Mouse (Mus musculus): ENCODE measurements around the gene Scgb3a1. TPM values are rescaled to one million over a fixed set of nuclear protein-coding genes. Genes with fewer than 3 reads are reported as not detected.

Scgb3a1 gene
- total RNA-seq, 2 experiments from 2014 or later: not detected

- no peak for DNase-seq
Observed at GRCm38 (mm10) chr11:49658791-49659469, 4.5 kb upstream of the Scgb3a1 start.

GRCm38 (mm10) chr11:49659470-49659799 is 4.0 kb upstream of the Scgb3a1 start:
- no peak for DNase-seq

- no peak for DNase-seq
Observed at GRCm38 (mm10) chr11:49662292-49662780, 1.1 kb upstream of the Scgb3a1 start.

- no peak for DNase-seq
Observed at GRCm38 (mm10) chr11:49664262-49665140, 1.1 kb downstream of the Scgb3a1 start.

- DNase-seq: no peak
Observed at GRCm38 (mm10) chr11:49665462-49665861, 2.1 kb downstream of the Scgb3a1 start.

- no peak for DNase-seq
Observed at GRCm38 (mm10) chr11:49673433-49673832, 10.0 kb downstream of the Scgb3a1 start.

GRCm38 (mm10) chr11:49684237-49684973 is 21.0 kb downstream of the Scgb3a1 start:
- DNase-seq: no peak

GRCm38 (mm10) chr11:49695013-49695412 is 31.6 kb downstream of the Scgb3a1 start:
- no peak for DNase-seq

- no peak for DNase-seq
Observed at GRCm38 (mm10) chr11:49695695-49696094, 32.3 kb downstream of the Scgb3a1 start.

- DNase-seq: no peak
Observed at GRCm38 (mm10) chr11:49696472-49696871, 33.1 kb downstream of the Scgb3a1 start.

GRCm38 (mm10) chr11:49697779-49698178 is 34.4 kb downstream of the Scgb3a1 start:
- no peak for DNase-seq

- no peak for DNase-seq
Observed at GRCm38 (mm10) chr11:49699079-49699478, 35.7 kb downstream of the Scgb3a1 start.

GRCm38 (mm10) chr11:49702014-49702413 is 38.6 kb downstream of the Scgb3a1 start:
- no peak for DNase-seq

- no peak for DNase-seq
Observed at GRCm38 (mm10) chr11:49704804-49705203, 41.4 kb downstream of the Scgb3a1 start.

- DNase-seq: no peak
Observed at GRCm38 (mm10) chr11:49707834-49708233, 44.4 kb downstream of the Scgb3a1 start.

GRCm38 (mm10) chr11:49710664-49711063 is 47.3 kb downstream of the Scgb3a1 start:
- no peak for DNase-seq

GRCm38 (mm10) chr11:49711981-49712554 is 48.7 kb downstream of the Scgb3a1 start:
- peak; percentile 49 for DNase-seq

GRCm38 (mm10) chr11:49712555-49713335 is 49.3 kb downstream of the Scgb3a1 start, which contains the start of gene Cnot6:
Gene Cnot6 (minus strand): TSS chr11:49712723.
- DNase-seq: peak; percentile 96

- DNase-seq: no peak
Observed at GRCm38 (mm10) chr11:49713336-49714334, 50.2 kb downstream of the Scgb3a1 start.
